Mouse (Mus musculus) limb, embryonic 13.5 days (tissue): ENCODE data around the gene Glb1l2. TPM values are rescaled to one million over a fixed set of nuclear protein-coding genes. Genes with fewer than 3 reads are reported as not detected.
A peak's percentile ranks its signal among the peaks of the same experiment; 100 is the strongest.

Experiments used
- ATAC-seq: fragments of 200-750 bp; cut with Nextera tagmentation; 2 replicates; pipeline ENCODE4 v1.8.0; 2017; ENCODE audit warnings: low read depth, moderate number of reproducible peaks, moderate TSS enrichment; ENCODE audit not compliant: low FRiP score
- H3K27ac ChIP-seq: fragments of 300-500 bp; sonication (generic); 2 replicates; pipeline ENCODE4 v1.5.1; 2015; ENCODE audit warnings: inconsistent platforms, mild to moderate bottlenecking, moderate library complexity
- H3K27me3 ChIP-seq: fragments of 300-500 bp; sonication (generic); 2 replicates; pipeline ENCODE4 v1.6.1; 2015; ENCODE audit warnings: mild to moderate bottlenecking, inconsistent platforms
- H3K36me3 ChIP-seq: fragments of 300-500 bp; sonication (generic); 2 replicates; pipeline ENCODE4 v1.6.1; 2015; ENCODE audit warnings: inconsistent platforms, mild to moderate bottlenecking, moderate library complexity
- H3K4me1 ChIP-seq: fragments of 300-500 bp; sonication (generic); 2 replicates; pipeline ENCODE4 v1.6.1; 2015; ENCODE audit warnings: inconsistent platforms
- H3K4me2 ChIP-seq: fragments of 300-500 bp; sonication (generic); replicated peaks from 2 replicates; pipeline ENCODE4 v1.6.1; 2015; ENCODE audit warnings: inconsistent platforms, mild to moderate bottlenecking, moderate library complexity
- H3K4me3 ChIP-seq: fragments of 300-500 bp; sonication (generic); 2 replicates; pipeline ENCODE4 v1.5.1; 2015; ENCODE audit warnings: moderate library complexity, mild to moderate bottlenecking, inconsistent platforms
- H3K9ac ChIP-seq: fragments of 300-500 bp; sonication (generic); 2 replicates; pipeline ENCODE4 v1.6.1; 2015; ENCODE audit warnings: mild to moderate bottlenecking, inconsistent platforms
- H3K9me3 ChIP-seq: fragments of 300-500 bp; sonication (generic); 2 replicates; pipeline ENCODE4 v1.6.1; 2016; ENCODE audit warnings: inconsistent platforms
- WGBS: fragments of 180-500 bp; shearing (Covaris S2); methylation state at CpG from one replicate; pipeline ENCODE4 v1.1.7; 2015; 5-methylcytosine and 5-hydroxymethylcytosine counted together
- polyA plus RNA-seq: library from polyadenylated mRNA; unstranded; fragments of >200 nt; fragmentation: Nextera tagmentation; extraction: Ambion mirVana; gene quantifications from 2 replicates; pipeline ENCODE4 v1.2.1, GENCODE M21; 2015

Glb1l2 gene
- polyA plus RNA-seq, 1 experiment from 2014 or later: 3.4 TPM

- Histone ChIP-seq H3K27ac (no peak overlapping the region), H3K4me3 (no peak overlapping the region), H3K9ac (no peak overlapping the region), H3K36me3 (no peaks in the 10 kb centered on the region), H3K27me3 (no peaks in the 10 kb centered on the region), H3K4me1 (no peaks in the 10 kb centered on the region), H3K9me3 (no peaks in the 10 kb centered on the region), H3K4me2 (no peak overlapping the region)
- WGBS: 75% methylated on average over 2 of the region's 2 CpGs
- no peak for ATAC-seq
Observed at GRCm38 (mm10) chr9:26775700-26776099, 30.6 kb downstream of the Glb1l2 start.

GRCm38 (mm10) chr9:26768181-26768580 is 38.1 kb downstream of the Glb1l2 start:
- Histone ChIP-seq H3K4me3 (no peak overlapping the region), H3K27ac (no peak overlapping the region), H3K9ac (no peak overlapping the region), H3K36me3 (no peaks in the 10 kb centered on the region), H3K9me3 (no peaks in the 10 kb centered on the region), H3K4me2 (no peak overlapping the region), H3K27me3 (no peaks in the 10 kb centered on the region), H3K4me1 (no peaks in the 10 kb centered on the region)
- 77% methylated on average over 3 of the region's 3 CpGs for WGBS
- ATAC-seq: no peak

- Histone ChIP-seq H3K36me3 (no peaks in the 10 kb centered on the region), H3K27me3 (no peaks in the 10 kb centered on the region), H3K4me3 (no peak overlapping the region), H3K4me1 (no peaks in the 10 kb centered on the region), H3K27ac (no peak overlapping the region), H3K4me2 (no peak overlapping the region), H3K9ac (no peak overlapping the region), H3K9me3 (no peaks in the 10 kb centered on the region)
- WGBS: 88% methylated on average over 6 of the region's 6 CpGs
- no peak for ATAC-seq
Observed at GRCm38 (mm10) chr9:26762477-26762876, 43.8 kb downstream of the Glb1l2 start.

DNA sequence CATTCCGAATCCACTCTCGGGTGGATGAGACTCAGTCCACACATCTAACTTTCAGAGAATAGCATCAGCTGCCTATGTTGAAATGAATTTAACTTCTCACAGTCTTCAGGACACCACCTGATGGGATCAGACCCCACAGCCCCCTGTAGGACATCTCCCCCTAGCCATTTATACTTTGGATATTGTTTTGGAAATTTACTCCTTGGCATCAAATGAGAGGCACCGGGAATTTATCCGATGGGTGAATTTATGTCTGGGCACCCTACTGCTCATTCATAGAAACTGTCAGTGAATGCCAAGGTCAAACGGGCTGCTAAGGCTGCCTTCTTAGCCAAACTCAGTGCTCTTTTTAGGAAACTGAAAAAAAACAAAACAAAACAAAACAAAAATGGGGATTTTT is 45.7 kb downstream of the Glb1l2 start:
- no peaks in the 10 kb centered on the region for H3K27me3 ChIP-seq
- no peak overlapping the region for H3K27ac ChIP-seq
- no peak overlapping the region for H3K9ac ChIP-seq
- no peak for ATAC-seq
- WGBS: 85% methylated on average over 5 of the region's 5 CpGs
- no peaks in the 10 kb centered on the region for H3K4me1 ChIP-seq
- H3K4me2 ChIP-seq: no peak overlapping the region
- no peaks in the 10 kb centered on the region for H3K36me3 ChIP-seq
- no peak overlapping the region for H3K4me3 ChIP-seq
- H3K9me3 ChIP-seq: no peaks in the 10 kb centered on the region

GRCm38 (mm10) chr9:26760081-26760480 is 46.2 kb downstream of the Glb1l2 start:
- Histone ChIP-seq H3K27ac (no peak overlapping the region), H3K9ac (no peak overlapping the region), H3K4me3 (no peak overlapping the region), H3K4me2 (no peak overlapping the region), H3K4me1 (no peaks in the 10 kb centered on the region), H3K36me3 (no peaks in the 10 kb centered on the region), H3K9me3 (no peaks in the 10 kb centered on the region), H3K27me3 (no peaks in the 10 kb centered on the region)
- no peak for ATAC-seq
- 42% methylated on average over 9 of the region's 9 CpGs for WGBS

GRCm38 (mm10) chr9:26748893-26749292 is 57.4 kb downstream of the Glb1l2 start:
- Histone ChIP-seq H3K9ac (no peak overlapping the region), H3K4me2 (no peak overlapping the region), H3K27ac (no peak overlapping the region), H3K4me1 (no peaks in the 10 kb centered on the region), H3K9me3 (no peaks in the 10 kb centered on the region), H3K4me3 (no peak overlapping the region), H3K27me3 (no peaks in the 10 kb centered on the region), H3K36me3 (no peaks in the 10 kb centered on the region)
- ATAC-seq: no peak
- 52% methylated on average over 4 of the region's 4 CpGs for WGBS

DNA sequence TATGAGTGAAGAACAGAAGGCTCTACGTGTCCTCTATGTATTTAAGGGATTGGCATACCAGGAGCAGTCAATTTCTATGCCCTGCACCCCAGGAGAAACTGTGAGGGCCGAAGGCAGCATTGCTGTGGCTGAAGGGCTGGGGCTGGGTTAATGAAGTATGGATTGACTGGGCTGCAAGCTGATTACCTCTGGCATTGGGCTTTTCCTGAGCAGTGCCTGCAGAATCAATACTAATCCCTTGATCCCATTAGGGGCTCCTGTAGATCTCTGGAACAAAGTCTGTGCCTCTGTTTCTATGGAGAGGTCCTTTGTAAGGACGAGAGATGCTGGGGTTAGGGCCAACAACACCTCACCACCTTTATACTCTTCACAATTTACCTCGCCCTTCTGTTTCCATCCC is 59.1 kb downstream of the Glb1l2 start:
- H3K9me3 ChIP-seq: no peaks in the 10 kb centered on the region
- H3K4me2 ChIP-seq: no peak overlapping the region
- H3K9ac ChIP-seq: no peak overlapping the region
- no peaks in the 10 kb centered on the region for H3K36me3 ChIP-seq
- 61% methylated on average over 4 of the region's 4 CpGs for WGBS
- H3K4me1 ChIP-seq: no peaks in the 10 kb centered on the region
- no peaks in the 10 kb centered on the region for H3K27me3 ChIP-seq
- H3K27ac ChIP-seq: no peak overlapping the region
- ATAC-seq: no peak
- no peak overlapping the region for H3K4me3 ChIP-seq

- no peak overlapping the region for H3K9ac ChIP-seq
- no peaks in the 10 kb centered on the region for H3K4me1 ChIP-seq
- WGBS: 94% methylated on average over 3 of the region's 3 CpGs
- H3K9me3 ChIP-seq: no peaks in the 10 kb centered on the region
- no peak for ATAC-seq
- no peak overlapping the region for H3K4me3 ChIP-seq
- no peaks in the 10 kb centered on the region for H3K27me3 ChIP-seq
- no peaks in the 10 kb centered on the region for H3K36me3 ChIP-seq
- H3K27ac ChIP-seq: no peak overlapping the region
- no peak overlapping the region for H3K4me2 ChIP-seq
Observed at GRCm38 (mm10) chr9:26742817-26743216, 63.5 kb downstream of the Glb1l2 start.

DNA sequence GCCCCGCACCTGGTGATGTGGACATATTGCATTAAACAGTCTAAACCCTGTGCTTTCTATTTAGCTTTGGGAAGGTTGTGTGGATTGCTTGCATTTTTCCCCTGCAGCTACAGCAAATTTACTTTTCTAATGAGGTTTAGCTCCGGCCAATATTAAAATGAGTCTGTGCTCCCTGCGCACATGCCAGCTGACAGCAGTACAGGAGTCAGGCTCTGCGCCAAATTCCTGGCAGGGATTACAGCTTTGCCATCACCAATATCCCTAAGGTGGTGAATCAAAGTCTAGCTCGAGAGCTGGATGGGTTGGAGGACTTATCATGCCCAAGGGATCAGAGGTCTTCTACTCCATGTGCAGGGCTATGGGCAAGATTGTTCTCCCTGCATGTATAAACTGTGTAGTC is 69.2 kb downstream of the Glb1l2 start:
- Histone ChIP-seq H3K36me3 (no peaks in the 10 kb centered on the region), H3K27ac (no peak overlapping the region), H3K4me1 (peaks cover 14% of the 10 kb centered on the region), H3K4me3 (no peak overlapping the region), H3K9ac (no peak overlapping the region), H3K27me3 (peaks cover 48% of the 10 kb centered on the region), H3K9me3 (no peaks in the 10 kb centered on the region), H3K4me2 (no peak overlapping the region)
- ATAC-seq: no peak
- WGBS: 71% methylated on average over 5 of the region's 5 CpGs

DNA sequence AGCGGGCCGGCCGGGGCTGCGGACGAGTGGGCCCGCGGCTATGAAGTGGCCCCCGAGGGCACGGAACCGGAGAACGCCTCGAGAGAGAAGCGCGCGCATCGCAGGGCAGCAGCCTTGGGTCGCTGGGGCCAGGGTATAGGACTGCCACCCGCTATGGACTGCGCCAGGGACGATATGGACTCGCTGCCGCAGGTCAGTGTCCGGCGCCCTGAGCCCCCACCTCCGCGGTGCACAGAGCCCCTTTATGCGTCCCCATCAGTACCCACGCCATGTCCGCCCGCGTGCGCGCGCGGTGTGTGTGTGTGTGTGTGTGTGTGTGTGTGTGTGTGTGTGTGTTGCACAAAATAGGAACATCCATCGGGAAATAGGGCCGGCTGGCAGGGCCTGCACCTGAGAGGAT is 72.3 kb downstream of the Glb1l2 start:
- ATAC-seq: peak; percentile 52

DNA sequence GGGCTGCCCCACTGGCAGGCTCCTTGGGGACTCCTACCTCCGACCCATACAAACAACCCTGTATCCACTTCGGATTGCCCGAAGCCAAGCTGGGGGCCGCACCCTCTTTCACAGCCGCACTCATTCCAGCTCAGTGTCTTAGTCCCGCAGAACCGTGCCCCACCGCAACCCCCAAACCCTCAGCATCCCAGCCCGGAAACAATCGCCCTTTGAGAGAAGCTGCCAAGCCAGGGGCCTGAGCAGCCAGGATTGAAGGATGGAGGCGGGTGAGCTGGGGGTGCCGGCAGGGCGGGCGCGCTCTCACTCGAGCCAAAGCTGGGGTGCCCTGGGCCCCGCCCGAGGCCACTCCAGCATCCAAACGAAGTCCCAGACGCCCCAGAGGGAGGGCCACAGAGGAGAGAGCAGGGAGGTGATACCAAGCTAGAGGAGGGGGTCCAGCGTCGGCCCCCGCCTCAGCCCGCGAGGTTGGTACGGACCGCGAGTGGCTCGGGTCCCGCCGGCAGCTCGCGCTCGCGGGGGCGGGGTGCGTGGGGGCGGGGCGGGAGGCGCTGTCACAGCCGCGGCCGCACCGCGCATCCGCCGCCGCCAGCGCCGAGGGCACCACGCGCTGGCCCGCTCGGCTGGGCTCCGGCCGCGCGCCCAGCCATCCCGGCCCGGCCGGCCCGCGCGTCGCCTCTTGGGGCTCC is 72.9 kb downstream of the Glb1l2 start, which contains the start of gene B3gat1:
Gene B3gat1 (plus strand): TSS at position 523 of the 686 bp plus-strand sequence.
- H3K4me3 ChIP-seq: peak within 1 kb of the TSS; percentile 55
- peak; percentile 66 for ATAC-seq
- H3K4me2 ChIP-seq: peak within 1 kb of the TSS; percentile 95
- H3K27me3 ChIP-seq: peaks cover 57% of the 10 kb centered on the region
- H3K36me3 ChIP-seq: no peaks in the 10 kb centered on the region
- peak within 1 kb of the TSS; percentile 65 for H3K9ac ChIP-seq
- H3K9me3 ChIP-seq: no peaks in the 10 kb centered on the region
- no peak within 1 kb of the TSS for H3K27ac ChIP-seq
- 1% methylated on average over 35 of the region's 65 CpGs for WGBS
- H3K4me1 ChIP-seq: peaks cover 14% of the 10 kb centered on the region

More for the DNA sequence above, 72.3 kb downstream of the Glb1l2 start:
- 2% methylated on average over 37 of the region's 37 CpGs for WGBS
- no peaks in the 10 kb centered on the region for H3K36me3 ChIP-seq
- no peak overlapping the region for H3K27ac ChIP-seq
- H3K4me1 ChIP-seq: peaks cover 14% of the 10 kb centered on the region
- peaks cover 57% of the 10 kb centered on the region for H3K27me3 ChIP-seq
- H3K9ac ChIP-seq: peak overlapping the region; percentile 65
- no peaks in the 10 kb centered on the region for H3K9me3 ChIP-seq
- H3K4me2 ChIP-seq: peak overlapping the region; percentile 95
- H3K4me3 ChIP-seq: peak overlapping the region; percentile 55

DNA sequence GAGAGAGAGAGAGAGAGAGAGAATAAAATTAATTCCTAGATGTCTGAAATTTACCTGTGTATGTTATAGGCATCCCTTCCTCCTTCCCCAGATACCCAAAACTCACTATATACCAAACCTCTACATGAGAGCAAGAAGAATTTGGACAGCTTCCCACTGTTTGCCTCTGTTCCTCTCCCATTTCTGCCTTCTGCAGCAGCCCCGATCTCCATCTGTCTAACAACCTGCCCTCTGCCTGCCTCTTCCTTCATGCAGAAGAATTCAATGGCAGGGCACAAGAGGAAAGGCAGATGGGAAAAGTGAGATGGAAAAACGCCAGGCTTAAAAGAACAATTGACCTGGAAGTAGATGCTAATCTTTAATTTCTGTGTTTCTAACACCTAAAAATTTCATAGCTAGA is 77.7 kb downstream of the Glb1l2 start:
- H3K4me1 ChIP-seq: peaks cover 5% of the 10 kb centered on the region; the same call in 1 of the 2 replicates
- no peak overlapping the region for H3K27ac ChIP-seq
- no peak for ATAC-seq
- no peaks in the 10 kb centered on the region for H3K36me3 ChIP-seq
- peaks cover 24% of the 10 kb centered on the region for H3K27me3 ChIP-seq
- H3K9ac ChIP-seq: no peak overlapping the region
- no peak overlapping the region for H3K4me3 ChIP-seq
- no peak overlapping the region for H3K4me2 ChIP-seq
- H3K9me3 ChIP-seq: no peaks in the 10 kb centered on the region
- 79% methylated on average over 2 of the region's 2 CpGs for WGBS

DNA sequence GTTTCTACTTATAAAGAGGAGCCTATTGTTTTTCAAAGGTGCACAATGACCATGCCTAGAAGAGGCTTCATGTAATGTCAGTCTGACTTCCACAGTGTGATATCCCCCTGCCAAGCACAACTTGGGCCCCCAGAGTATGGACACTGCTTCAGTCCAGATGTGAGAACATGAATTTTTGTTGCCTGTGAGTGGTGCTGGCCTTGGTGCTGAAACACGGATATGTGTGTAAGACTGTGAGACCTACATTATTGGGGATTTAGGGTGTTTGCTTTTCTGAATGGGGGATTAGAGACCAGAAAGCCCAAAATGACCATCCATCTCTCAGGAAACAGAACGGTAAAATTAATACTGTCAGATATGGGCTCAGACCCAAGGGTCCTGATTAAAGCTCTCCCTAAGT is 78.8 kb downstream of the Glb1l2 start:
- ATAC-seq: no peak

More for the DNA sequence above, 78.8 kb downstream of the Glb1l2 start:
- Histone ChIP-seq H3K36me3 (no peaks in the 10 kb centered on the region), H3K4me1 (no peaks in the 10 kb centered on the region), H3K27ac (no peak overlapping the region), H3K27me3 (peaks cover 13% of the 10 kb centered on the region), H3K9ac (no peak overlapping the region), H3K4me3 (no peak overlapping the region), H3K9me3 (no peaks in the 10 kb centered on the region), H3K4me2 (no peak overlapping the region)
- WGBS: 63% methylated on average over 2 of the region's 2 CpGs
